Mouse (Mus musculus): ENCODE results near the gene Mepe.

Gene Mepe

GRCm38 (mm10) chr5:104357575-104357974 lies 32.4 kb downstream of the Mepe start:
- no peak for DNase-seq

DNA sequence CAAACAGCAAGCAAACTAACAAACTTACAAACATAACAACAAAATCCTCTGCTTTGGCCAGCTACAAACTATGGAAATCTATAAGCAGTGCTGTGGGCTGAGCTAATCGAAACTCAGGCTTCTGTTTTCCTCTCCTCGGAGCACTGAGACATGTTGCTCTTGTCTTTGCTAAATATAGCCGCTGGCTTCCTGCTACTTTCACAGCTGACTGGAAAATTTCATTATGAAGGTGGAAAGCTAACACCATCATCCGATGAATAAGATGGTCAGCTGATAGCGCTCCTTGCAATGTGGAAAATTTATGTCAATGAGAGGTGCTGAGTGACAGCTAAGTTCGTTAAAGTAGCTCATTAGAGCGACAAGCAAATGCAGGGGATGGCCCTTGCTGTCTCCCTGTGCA lies 33.5 kb downstream of the Mepe start:
- no peak for DNase-seq

- peak in 1 of 2 experiments; percentile 46 for DNase-seq
Observed at GRCm38 (mm10) chr5:104359257-104359656, 34.1 kb downstream of the Mepe start.

DNA sequence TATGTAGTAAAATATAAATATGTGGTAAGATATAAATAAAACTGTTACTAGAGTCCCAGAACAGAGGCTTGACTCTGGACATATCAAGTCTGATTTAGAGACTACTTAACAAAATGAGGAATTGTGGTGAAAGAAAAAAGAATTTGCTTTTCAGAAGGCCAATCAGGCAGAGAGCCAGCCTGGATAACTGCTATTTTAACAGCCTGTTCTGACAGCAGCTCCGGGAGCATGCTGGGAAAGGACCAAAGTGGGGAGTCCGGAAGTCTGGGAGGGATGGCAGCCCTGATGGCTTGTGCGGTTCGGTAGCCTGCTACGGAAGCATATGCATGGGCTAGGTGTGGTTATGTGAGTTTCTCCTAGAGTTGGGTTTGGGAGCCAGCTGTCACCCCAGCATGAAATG lies 45.5 kb downstream of the Mepe start:
- no peak for DNase-seq

DNA sequence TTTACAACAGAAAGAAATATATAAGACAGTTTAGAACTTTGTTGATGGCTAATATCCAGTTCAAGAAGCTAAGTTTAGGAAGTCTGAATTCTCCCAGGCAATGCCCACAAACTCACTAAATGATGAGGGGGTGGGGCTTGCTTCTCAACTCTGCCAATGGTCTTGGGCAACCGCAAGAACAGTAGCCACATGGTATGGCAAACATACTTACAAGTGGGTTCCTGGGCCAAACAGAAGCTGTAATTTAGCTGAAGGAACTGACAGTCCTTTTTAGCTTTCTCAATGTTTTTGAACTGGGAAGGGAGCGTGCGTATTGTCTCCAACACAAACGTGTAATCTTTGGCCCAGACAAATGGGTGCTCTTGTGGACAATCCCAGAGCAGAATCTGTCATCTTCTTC lies 46.2 kb downstream of the Mepe start:
- no peak for DNase-seq

GRCm38 (mm10) chr5:104373648-104374307 lies 48.6 kb downstream of the Mepe start:
- DNase-seq = no peak

DNA sequence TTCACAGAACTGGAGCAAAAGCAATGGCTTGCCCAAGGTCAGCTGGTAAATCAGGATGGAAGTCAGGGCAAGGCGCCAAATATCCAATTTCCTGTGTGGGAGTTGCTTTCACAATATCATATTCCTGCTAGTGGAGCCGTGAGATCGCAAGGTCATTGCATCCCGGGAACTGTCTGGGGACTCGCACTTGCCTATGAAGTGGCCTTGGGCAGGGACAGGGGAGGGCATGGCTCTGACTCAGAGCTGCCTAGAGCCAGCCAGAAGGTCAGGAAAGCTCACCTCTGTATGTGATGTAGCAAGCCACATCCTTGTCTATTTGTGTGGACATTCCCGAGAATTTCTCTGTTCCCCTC lies 49.2 kb downstream of the Mepe start:
- DNase-seq = peak; percentile 56 to 65

DNA sequence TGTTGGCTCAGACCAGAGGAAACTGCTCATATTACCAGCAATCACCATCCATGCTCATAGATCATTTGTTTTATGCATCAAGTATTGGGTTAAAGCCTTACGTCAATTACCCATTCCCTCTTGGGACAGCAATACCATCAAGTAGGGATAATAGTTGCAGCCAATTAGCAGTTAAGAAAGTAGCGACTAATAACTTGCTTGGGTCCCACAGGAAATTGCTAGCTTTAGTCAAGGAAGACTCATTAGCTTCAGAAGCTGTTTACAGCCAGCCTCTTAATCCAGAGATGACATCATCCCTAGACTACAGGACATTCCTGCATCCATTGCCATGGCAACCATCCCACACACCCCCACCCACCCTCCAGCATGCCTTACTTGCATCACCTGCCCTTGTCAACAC lies 50.0 kb downstream of the Mepe start:
- no peak for DNase-seq

GRCm38 (mm10) chr5:104376890-104377289 lies 51.8 kb downstream of the Mepe start:
- DNase-seq = no peak

GRCm38 (mm10) chr5:104380574-104380973 lies 55.4 kb downstream of the Mepe start:
- no peak for DNase-seq

GRCm38 (mm10) chr5:104381671-104382070 lies 56.5 kb downstream of the Mepe start:
- DNase-seq = no peak

DNA sequence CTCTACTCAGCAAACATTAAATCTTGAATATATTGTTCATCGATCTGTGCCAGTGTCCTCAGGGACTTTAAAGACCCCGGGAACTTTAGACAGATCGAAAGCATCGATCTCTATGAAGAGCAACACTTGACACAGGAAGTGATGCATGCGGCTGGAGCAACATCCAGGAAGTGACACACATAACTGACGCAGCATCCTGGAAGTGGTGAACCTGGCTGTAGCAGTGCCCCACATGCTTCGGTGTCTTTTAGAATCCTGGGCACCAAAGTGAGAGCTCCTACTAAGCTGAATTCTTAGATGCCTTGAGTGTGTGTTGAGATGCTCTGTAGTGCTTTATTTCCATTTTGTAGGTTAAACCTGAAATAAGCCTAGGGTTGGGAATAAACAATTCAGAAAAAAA lies 59.4 kb downstream of the Mepe start:
- no peak for DNase-seq

- DNase-seq = no peak
Observed at GRCm38 (mm10) chr5:104385521-104385920, 60.4 kb downstream of the Mepe start.

DNA sequence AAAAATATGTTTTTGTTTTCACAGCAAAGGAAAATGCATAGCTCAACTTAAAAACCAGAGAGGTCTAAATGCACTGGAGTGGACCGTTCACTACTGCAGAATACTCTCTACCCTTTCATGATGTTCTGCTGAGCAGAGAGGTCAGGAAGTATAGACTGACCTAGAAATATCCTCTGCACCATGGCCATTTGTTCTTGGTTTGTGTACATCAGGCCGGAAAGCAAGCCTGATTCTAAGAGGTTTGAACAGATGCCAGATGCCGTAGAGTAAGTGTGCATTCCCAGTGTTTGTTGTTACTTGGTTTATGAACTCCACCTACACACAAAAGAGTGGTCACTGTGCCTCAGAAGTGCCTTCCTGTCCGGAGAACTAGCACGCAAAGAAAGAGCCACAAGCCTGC lies 61.8 kb downstream of the Mepe start:
- no peak for DNase-seq

All from kidney, adult 8-10 months (tissue).